Mouse (Mus musculus) cortical plate, adult 2 months (tissue): ENCODE measurements at regions not wholly inside any gene's neighbourhood (a gene's known extent, or its start where the extent isn't known, plus 50 kb on each side); places are given as distances from the start of the nearest gene placed in this dataset.

Experiments used
- CTCF ChIP-seq: fragments of 200-500 bp; IDR thresholded peaks from 2 replicates; pipeline ENCODE4 v1.5.1; 2011; ENCODE audit warnings: mild to moderate bottlenecking, control low read depth, low read length; ENCODE audit not compliant: insufficient read depth; ENCODE audit errors: extremely low read depth
- POLR2A ChIP-seq: fragments of 200-500 bp; IDR thresholded peaks from 2 replicates; pipeline ENCODE4 v1.6.1; 2011; ENCODE audit warnings: mild to moderate bottlenecking, low read length, control low read depth; ENCODE audit not compliant: insufficient read depth; ENCODE audit errors: extremely low read depth

- TF ChIP-seq CTCF, result no peak
- no peak for TF ChIP-seq POLR2A
Measured at GRCm38 (mm10) chr5:52080268-52080667, 110.0 kb downstream of the Dhx15 start.
